Mouse (Mus musculus) embryo, embryonic 11.5 days (tissue): ENCODE data around the gene Hecw2.

Experiments used
- DNase-seq: peaks from one replicate; pipeline ENCODE4 v3.0.0-alpha.2; 2012; ENCODE audit warnings: low read depth, low spot score

Hecw2 gene

GRCm38 (mm10) chr1:54194954-54195305, at the start of gene Hecw2:
TSS of gene Hecw2 (minus strand) at chr1:54195168.
- peak; percentile 31 for DNase-seq

- DNase-seq = no peak
Observed at GRCm38 (mm10) chr1:54242722-54243121, 47.8 kb upstream of the Hecw2 start.

GRCm38 (mm10) chr1:54220273-54220672, 25.3 kb upstream of the Hecw2 start:
- no peak for DNase-seq

GRCm38 (mm10) chr1:54194183-54194953, 600 bp downstream of the Hecw2 start:
- peak; percentile 43 for DNase-seq

GRCm38 (mm10) chr1:54193191-54193770, 1.7 kb downstream of the Hecw2 start:
- no peak for DNase-seq

GRCm38 (mm10) chr1:54187579-54187978, 7.4 kb downstream of the Hecw2 start:
- DNase-seq = no peak

- no peak for DNase-seq
Observed at GRCm38 (mm10) chr1:54186347-54186746, 8.6 kb downstream of the Hecw2 start.

- no peak for DNase-seq
Observed at GRCm38 (mm10) chr1:54180663-54181062, 14.3 kb downstream of the Hecw2 start.

- DNase-seq = no peak
Observed at GRCm38 (mm10) chr1:54179179-54179578, 15.8 kb downstream of the Hecw2 start.

GRCm38 (mm10) chr1:54176592-54176991, 18.4 kb downstream of the Hecw2 start:
- no peak for DNase-seq

- no peak for DNase-seq
Observed at GRCm38 (mm10) chr1:54168014-54168413, 27.0 kb downstream of the Hecw2 start.

GRCm38 (mm10) chr1:54159531-54159930, 35.4 kb downstream of the Hecw2 start:
- DNase-seq = no peak

- DNase-seq = no peak
Observed at GRCm38 (mm10) chr1:54153216-54153786, 41.7 kb downstream of the Hecw2 start.

- no peak for DNase-seq
Observed at GRCm38 (mm10) chr1:54145106-54145505, 49.9 kb downstream of the Hecw2 start.

- DNase-seq = no peak
Observed at GRCm38 (mm10) chr1:54133802-54134436, 61.0 kb downstream of the Hecw2 start.

GRCm38 (mm10) chr1:54128714-54129431, 66.1 kb downstream of the Hecw2 start:
- no peak for DNase-seq

- DNase-seq = no peak
Observed at GRCm38 (mm10) chr1:54126991-54127742, 67.8 kb downstream of the Hecw2 start.

GRCm38 (mm10) chr1:54122551-54122950, 72.4 kb downstream of the Hecw2 start:
- DNase-seq = no peak

- no peak for DNase-seq
Observed at GRCm38 (mm10) chr1:54121071-54121730, 73.8 kb downstream of the Hecw2 start.

- DNase-seq = no peak
Observed at GRCm38 (mm10) chr1:54119638-54120320, 75.2 kb downstream of the Hecw2 start.
